Mouse (Mus musculus) megakaryocyte, embryonic 14.5 days (primary cell): ENCODE results near the gene Plod2.

ENCODE experiments used
- FLI1 ChIP-seq: IDR thresholded peaks from 2 replicates; pipeline ENCODE4 v1.6.1; 2012; ENCODE audit warnings: low read length, inconsistent platforms, mixed read lengths
- GATA1 ChIP-seq: IDR thresholded peaks from 3 replicates; pipeline ENCODE4 v1.6.1; 2012; ENCODE audit warnings: mixed read lengths, low read length, inconsistent platforms, borderline replicate concordance

DNA sequence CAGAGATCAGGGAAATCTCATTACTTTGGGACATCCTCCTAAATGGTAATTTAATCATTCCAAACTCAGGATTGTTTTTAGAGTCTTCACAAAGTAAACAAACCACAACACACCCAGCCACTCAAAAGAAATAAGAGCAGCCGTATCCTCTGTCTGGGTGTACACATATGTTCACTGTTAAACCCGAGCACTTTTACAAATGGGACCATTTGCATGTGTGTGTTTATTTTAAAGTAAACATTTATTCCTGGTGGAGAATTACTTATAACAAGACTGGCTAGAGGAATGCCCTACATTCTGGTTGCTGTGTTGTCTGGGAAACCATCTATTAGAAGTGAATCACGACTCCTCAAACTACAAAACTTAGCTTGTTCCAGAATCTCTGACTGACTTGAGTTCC is 37.8 kb upstream of the Plod2 start:
- TF ChIP-seq FLI1 (no peak), GATA1 (no peak)
